Mouse (Mus musculus) forelimb bud, embryonic 11.5 days (tissue): Measurements from ENCODE around the gene Slc2a8.

Experiments used
- DNase-seq: peaks from one replicate; pipeline ENCODE4 v3.0.0-alpha.2; 2012; ENCODE audit warnings: low read depth, low spot score

Gene Slc2a8

GRCm38 (mm10) chr2:32971235-32971634, 10.6 kb downstream of the Slc2a8 start:
- no peak for DNase-seq

- DNase-seq: no peak
Observed at GRCm38 (mm10) chr2:32969326-32969725, 12.6 kb downstream of the Slc2a8 start.

DNA sequence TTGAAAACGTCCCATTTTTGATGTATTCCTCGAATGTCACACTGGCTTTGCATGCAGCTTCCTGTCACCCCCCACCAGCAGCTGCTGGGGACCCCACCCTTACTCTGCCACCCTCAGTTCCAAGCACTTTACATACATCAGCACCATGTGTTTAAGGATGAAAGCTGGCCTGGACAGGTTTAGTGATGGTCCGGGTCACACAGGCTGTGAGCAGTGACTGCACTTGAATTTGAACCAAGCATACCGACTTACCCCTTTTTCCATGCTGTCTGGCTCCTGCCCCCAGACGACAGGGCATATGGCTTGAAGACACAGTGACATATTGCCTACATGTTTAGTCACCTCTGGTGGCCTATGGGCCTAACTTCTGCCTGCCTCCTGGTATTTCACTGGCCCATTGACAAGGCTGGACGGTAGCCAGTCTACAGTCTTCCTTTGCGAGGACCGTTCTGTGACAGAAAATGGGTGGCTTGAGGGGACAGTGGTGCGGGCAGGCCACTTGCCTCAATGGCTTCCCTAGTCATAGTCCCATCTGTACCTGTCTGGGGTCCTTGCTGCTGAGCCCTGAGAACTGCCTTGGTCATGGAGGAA, 13.8 kb downstream of the Slc2a8 start:
- no peak for DNase-seq

- peak; percentile 85 for DNase-seq
Observed at GRCm38 (mm10) chr2:32966689-32967631, 14.9 kb downstream of the Slc2a8 start.

- no peak for DNase-seq
Observed at GRCm38 (mm10) chr2:32966184-32966688, 15.6 kb downstream of the Slc2a8 start.

- no peak for DNase-seq
Observed at GRCm38 (mm10) chr2:32965511-32966183, 16.2 kb downstream of the Slc2a8 start.

DNA sequence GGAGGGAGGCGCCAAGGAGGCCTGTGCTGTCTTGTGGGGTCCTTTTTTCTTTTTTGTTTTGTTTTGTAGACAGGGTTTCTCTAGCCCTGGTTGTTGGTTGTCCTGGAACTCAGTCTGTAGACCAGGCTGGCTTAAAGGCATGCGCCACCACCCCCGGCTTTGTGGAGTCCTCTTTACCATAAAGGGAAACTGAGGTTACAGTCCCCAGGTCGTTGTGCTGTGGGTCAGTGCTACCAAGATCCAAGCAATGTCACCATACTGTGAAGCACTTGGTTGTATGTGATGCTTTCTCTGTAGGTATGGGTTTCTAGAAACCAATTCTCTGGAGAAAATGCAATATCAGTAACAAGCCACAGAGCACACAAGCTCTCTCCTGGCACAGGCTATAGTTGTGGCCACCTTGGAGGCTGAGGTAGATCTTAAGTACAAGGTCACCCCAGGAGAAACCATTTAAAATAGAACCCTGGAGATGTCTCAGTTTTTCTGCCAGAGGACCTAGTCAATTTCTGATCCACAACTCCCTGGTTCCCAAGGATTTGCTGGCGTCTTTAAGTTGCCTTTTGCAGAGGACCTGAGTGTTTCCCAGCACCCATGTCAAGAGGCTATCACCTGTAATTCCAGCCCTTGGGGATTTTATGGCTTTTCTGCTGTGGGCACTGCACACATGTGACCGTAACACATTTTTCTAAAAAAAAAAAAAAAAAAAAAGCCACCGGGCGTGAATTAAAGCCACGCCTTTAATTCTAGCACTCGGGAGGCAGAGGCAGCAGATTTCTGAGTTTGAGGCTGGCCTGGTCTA, 17.0 kb downstream of the Slc2a8 start:
- no peak for DNase-seq

GRCm38 (mm10) chr2:32963981-32964380, 17.9 kb downstream of the Slc2a8 start:
- DNase-seq: no peak

- no peak for DNase-seq
Observed at GRCm38 (mm10) chr2:32963544-32963943, 18.3 kb downstream of the Slc2a8 start.

- no peak for DNase-seq
Observed at GRCm38 (mm10) chr2:32962875-32963220, 19.0 kb downstream of the Slc2a8 start.

- DNase-seq: no peak
Observed at GRCm38 (mm10) chr2:32962062-32962874, 19.6 kb downstream of the Slc2a8 start.

GRCm38 (mm10) chr2:32961192-32961995, 20.5 kb downstream of the Slc2a8 start, which contains the start of the genes Rpl12 and Lrsam1:
Rpl12 (plus strand) TSS chr2:32961559.
Lrsam1 (minus strand) TSS chr2:32961614.
- peak; percentile 94 for DNase-seq

DNA sequence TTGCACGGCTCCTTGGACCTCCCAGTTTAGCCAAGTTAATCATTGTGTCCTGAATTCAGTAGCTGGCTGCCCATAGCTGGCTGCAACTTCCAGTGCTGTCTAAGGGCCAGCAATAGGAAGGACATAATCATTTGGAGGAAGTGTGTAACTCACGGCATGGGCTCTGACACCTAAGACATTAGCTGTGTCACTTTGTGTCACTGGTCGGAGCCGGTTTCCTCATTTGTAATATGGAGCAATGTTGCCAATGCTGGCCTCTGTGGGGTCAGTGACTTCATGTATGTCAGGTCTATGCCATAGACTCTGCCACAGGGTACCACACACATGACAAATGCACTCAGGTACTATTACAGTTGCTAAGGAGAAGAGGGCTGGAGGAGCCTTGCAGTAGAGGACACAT, 21.6 kb downstream of the Slc2a8 start:
- no peak for DNase-seq

DNA sequence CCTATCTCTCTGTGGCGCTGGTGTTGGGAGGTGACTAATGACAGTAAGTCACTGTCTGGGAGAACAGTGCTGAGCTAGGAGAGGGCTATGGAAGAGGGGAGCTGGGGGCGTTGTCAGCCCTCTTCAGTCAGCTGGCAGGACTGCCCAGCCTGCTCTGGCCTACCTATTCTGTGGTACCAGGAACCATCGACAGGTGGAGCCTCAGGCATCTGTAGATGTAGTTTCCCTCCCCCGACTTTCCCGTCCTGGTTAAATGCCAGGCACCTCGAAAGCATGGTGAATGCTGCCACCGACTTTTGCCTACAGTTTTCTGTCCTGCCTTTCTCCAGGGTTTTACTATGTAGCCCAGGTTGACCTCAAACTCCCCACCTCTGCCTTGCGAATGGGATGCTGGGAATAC, 24.5 kb downstream of the Slc2a8 start:
- no peak for DNase-seq

DNA sequence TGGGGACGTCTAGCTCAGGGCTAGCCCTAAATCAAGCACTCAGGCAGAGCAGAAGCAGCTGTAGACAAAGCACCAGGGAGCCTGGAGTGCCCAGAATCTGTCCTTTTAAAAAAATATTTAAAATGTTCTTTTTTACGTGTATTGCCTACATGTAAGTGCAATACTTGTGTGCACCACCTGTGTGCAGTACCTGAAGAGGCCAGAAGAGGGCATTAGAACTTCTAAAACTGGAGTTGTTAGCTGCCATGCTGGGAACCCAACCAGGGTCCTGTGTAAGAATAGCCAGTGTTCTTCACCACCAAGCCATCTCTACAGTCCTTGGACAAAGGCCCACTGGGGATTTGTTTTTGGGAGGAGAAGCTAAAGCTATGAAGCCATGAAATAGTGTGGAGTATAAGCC, 27.3 kb downstream of the Slc2a8 start:
- DNase-seq: no peak

DNA sequence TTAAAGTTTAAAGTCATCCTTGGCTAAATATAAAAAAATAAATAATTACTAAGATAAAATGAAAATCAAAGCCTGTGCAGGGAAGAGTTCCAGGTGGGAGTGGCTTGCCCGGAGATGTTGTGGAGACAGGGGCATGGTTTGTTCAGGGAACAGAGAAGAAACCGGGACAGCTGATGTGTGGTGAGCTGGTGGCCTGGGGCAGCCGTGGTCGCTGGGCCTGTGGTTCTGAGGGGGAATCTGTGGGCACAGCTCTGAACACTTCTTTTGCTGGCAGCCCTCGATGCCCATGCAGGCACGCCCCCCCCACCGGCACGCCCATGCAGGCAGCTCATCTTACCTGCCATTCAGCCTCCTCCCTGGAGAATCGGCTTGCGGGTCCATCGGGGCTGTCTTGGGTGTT, 34.4 kb downstream of the Slc2a8 start:
- DNase-seq: no peak

DNA sequence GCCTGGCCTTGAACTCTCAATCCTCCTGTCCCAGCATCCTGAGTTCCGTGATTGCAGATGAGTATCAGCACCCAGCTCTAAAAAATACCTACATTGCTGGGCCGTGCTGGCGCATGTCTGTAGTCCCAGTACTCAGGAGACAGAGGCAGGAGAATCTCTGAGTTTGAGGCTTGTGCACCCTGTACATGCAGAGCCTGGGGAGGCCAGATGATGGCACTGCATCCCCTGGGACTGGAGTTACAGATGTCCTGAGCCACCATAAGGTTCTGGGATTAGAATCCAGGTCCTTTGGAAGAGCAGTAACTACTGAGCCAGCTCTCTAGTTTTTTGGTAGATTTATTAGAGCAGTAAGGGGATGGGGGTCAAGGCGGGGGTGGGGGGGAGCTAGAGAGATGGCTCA, 41.4 kb downstream of the Slc2a8 start:
- DNase-seq: no peak

- DNase-seq: peak; percentile 49
Observed at GRCm38 (mm10) chr2:32939418-32939817, 42.5 kb downstream of the Slc2a8 start.

DNA sequence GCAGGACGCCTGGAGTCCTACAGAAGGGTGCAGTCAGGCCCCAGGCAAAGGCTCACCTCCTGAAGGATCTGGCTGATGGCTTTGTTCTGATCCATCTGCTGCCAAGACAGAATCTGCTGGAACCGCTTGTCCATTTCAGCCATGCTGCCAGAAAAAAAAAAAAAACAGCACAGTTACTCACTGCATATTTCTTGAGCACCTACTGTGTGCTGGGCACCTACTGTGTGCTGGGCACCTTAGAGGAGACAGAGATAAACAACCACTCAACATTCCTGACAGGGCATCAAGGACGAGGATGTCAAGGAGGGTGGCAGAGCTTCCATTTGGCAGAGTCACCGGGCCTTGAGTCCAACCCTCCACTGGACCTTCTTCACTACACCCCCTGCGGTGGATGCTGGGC, 43.1 kb downstream of the Slc2a8 start:
- no peak for DNase-seq

GRCm38 (mm10) chr2:32931730-32932129, 50.2 kb downstream of the Slc2a8 start:
- no peak for DNase-seq
